Mouse (Mus musculus): ENCODE measurements at regions not wholly inside any gene's neighbourhood (a gene's known extent, or its start where the extent isn't known, plus 50 kb on each side); places are given as distances from the start of the nearest gene placed in this dataset.

- 66% methylated on average over 11 of the region's 11 CpGs for WGBS
- no peaks in the 10 kb centered on the region for H3K27me3 ChIP-seq (ENCODE audit: control insufficient read depth, insufficient read depth, low read length)
- no peak overlapping the region for H3K9ac ChIP-seq (replicated peaks; ENCODE audit: low read depth, low read length)
- no peak overlapping the region for H3K4me3 ChIP-seq (ENCODE audit: low read depth, low read length)
- H3K4me1 ChIP-seq (ENCODE audit: control insufficient read depth, insufficient read depth, low read length): no peaks in the 10 kb centered on the region
- no peak for ATAC-seq (ENCODE audit: insufficient number of reproducible peaks, insufficient read depth, low FRiP score, low read depth)
- H3K27ac ChIP-seq (ENCODE audit: low read length): no peak overlapping the region
- H3K36me3 ChIP-seq (ENCODE audit: control insufficient read depth, insufficient read depth, low read length): no peaks in the 10 kb centered on the region
- H3K4me2 ChIP-seq (replicated peaks; ENCODE audit: low read depth, low read length): no peak overlapping the region
- H3K9me3 ChIP-seq (ENCODE audit: control insufficient read depth, low read depth, low read length): no peaks in the 10 kb centered on the region
Measured at GRCm38 (mm10) chr16:92979620-92980330, 153.8 kb upstream of the Runx1 start.

GRCm38 (mm10) chr16:92976097-92976496 is 150.1 kb upstream of the Runx1 start:
- no peak overlapping the region for H3K27ac ChIP-seq (ENCODE audit: low read length)
- no peaks in the 10 kb centered on the region for H3K27me3 ChIP-seq (ENCODE audit: control insufficient read depth, insufficient read depth, low read length)
- ATAC-seq (ENCODE audit: insufficient number of reproducible peaks, insufficient read depth, low FRiP score, low read depth): no peak
- no peaks in the 10 kb centered on the region for H3K9me3 ChIP-seq (ENCODE audit: control insufficient read depth, low read depth, low read length)
- no peaks in the 10 kb centered on the region for H3K36me3 ChIP-seq (ENCODE audit: control insufficient read depth, insufficient read depth, low read length)
- no peak overlapping the region for H3K4me2 ChIP-seq (replicated peaks; ENCODE audit: low read depth, low read length)
- 65% methylated on average over 8 of the region's 8 CpGs for WGBS
- no peaks in the 10 kb centered on the region for H3K4me1 ChIP-seq (ENCODE audit: control insufficient read depth, insufficient read depth, low read length)
- H3K4me3 ChIP-seq (ENCODE audit: low read depth, low read length): no peak overlapping the region
- H3K9ac ChIP-seq (replicated peaks; ENCODE audit: low read depth, low read length): no peak overlapping the region

DNA sequence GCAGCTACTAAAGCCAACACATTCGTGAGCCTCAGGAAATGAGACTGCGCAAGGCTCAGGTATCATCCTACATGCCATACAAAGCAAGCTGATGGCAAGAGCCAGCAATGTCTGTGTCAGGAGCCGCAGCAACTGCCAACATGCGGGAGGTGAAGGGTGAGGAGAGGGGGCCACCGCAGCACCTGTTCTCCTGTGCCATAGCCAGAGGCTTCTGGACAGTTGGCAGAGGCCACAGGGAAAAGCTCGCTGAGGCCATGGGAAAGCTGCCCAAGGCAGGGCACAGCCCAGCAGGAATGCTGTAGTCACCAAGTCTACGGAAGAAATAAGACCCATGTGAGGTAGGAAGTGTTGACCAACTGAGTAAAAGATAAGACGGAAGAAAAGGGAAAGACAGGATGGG is 149.1 kb upstream of the Runx1 start:
- Histone ChIP-seq H3K4me2 (replicated peaks; ENCODE audit: low read depth, low read length) (no peak overlapping the region), H3K9me3 (ENCODE audit: control insufficient read depth, low read depth, low read length) (no peaks in the 10 kb centered on the region), H3K27me3 (ENCODE audit: control insufficient read depth, insufficient read depth, low read length) (no peaks in the 10 kb centered on the region)

GRCm38 (mm10) chr16:92972681-92973080 is 146.7 kb upstream of the Runx1 start:
- H3K27me3 ChIP-seq (ENCODE audit: control insufficient read depth, insufficient read depth, low read length): no peaks in the 10 kb centered on the region
- no peak overlapping the region for H3K9ac ChIP-seq (replicated peaks; ENCODE audit: low read depth, low read length)
- no peaks in the 10 kb centered on the region for H3K36me3 ChIP-seq (ENCODE audit: control insufficient read depth, insufficient read depth, low read length)
- H3K4me1 ChIP-seq (ENCODE audit: control insufficient read depth, insufficient read depth, low read length): no peaks in the 10 kb centered on the region
- no peak overlapping the region for H3K4me2 ChIP-seq (replicated peaks; ENCODE audit: low read depth, low read length)
- 78% methylated on average over 5 of the region's 5 CpGs for WGBS
- no peaks in the 10 kb centered on the region for H3K9me3 ChIP-seq (ENCODE audit: control insufficient read depth, low read depth, low read length)
- no peak overlapping the region for H3K4me3 ChIP-seq (ENCODE audit: low read depth, low read length)
- no peak for ATAC-seq (ENCODE audit: insufficient number of reproducible peaks, insufficient read depth, low FRiP score, low read depth)
- no peak overlapping the region for H3K27ac ChIP-seq (ENCODE audit: low read length)

More for the DNA sequence above, 149.1 kb upstream of the Runx1 start:
- no peak for ATAC-seq (ENCODE audit: insufficient number of reproducible peaks, insufficient read depth, low FRiP score, low read depth)
- H3K9ac ChIP-seq (replicated peaks; ENCODE audit: low read depth, low read length): no peak overlapping the region
- WGBS: 88% methylated on average over 8 of the region's 8 CpGs
- no peak overlapping the region for H3K27ac ChIP-seq (ENCODE audit: low read length)
- no peaks in the 10 kb centered on the region for H3K4me1 ChIP-seq (ENCODE audit: control insufficient read depth, insufficient read depth, low read length)
- no peaks in the 10 kb centered on the region for H3K36me3 ChIP-seq (ENCODE audit: control insufficient read depth, insufficient read depth, low read length)
- H3K4me3 ChIP-seq (ENCODE audit: low read depth, low read length): no peak overlapping the region

DNA sequence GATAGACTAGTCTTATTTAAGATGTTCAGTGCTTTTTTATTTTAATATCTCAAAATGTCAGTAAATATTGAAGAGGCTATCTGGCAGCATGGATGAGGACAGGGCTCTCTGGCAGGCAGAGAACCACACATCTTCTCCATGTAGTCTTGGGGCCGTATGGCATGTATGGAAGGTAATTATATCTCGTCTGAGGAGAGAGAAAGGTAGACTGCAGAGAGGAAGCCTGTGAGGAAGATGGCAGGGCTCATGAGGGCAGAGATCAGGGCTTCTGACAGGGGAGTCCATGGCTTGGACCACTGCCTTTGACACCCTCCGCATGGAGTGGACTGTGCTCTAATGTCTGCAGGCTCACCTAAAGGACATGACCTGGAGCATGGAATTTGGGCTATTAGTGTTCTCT is 146.0 kb upstream of the Runx1 start:
- Histone ChIP-seq H3K36me3 (ENCODE audit: control insufficient read depth, insufficient read depth, low read length) (no peaks in the 10 kb centered on the region), H3K4me1 (ENCODE audit: control insufficient read depth, insufficient read depth, low read length) (no peaks in the 10 kb centered on the region), H3K4me3 (ENCODE audit: low read depth, low read length) (no peak overlapping the region), H3K27me3 (ENCODE audit: control insufficient read depth, insufficient read depth, low read length) (no peaks in the 10 kb centered on the region), H3K27ac (ENCODE audit: low read length) (no peak overlapping the region), H3K4me2 (replicated peaks; ENCODE audit: low read depth, low read length) (no peak overlapping the region), H3K9ac (replicated peaks; ENCODE audit: low read depth, low read length) (no peak overlapping the region), H3K9me3 (ENCODE audit: control insufficient read depth, low read depth, low read length) (no peaks in the 10 kb centered on the region)
- WGBS: 83% methylated on average over 3 of the region's 3 CpGs
- ATAC-seq (ENCODE audit: insufficient number of reproducible peaks, insufficient read depth, low FRiP score, low read depth): no peak

GRCm38 (mm10) chr16:92970587-92970986 is 144.6 kb upstream of the Runx1 start:
- H3K27ac ChIP-seq (ENCODE audit: low read length): no peak overlapping the region
- ATAC-seq (ENCODE audit: insufficient number of reproducible peaks, insufficient read depth, low FRiP score, low read depth): no peak
- H3K9ac ChIP-seq (replicated peaks; ENCODE audit: low read depth, low read length): no peak overlapping the region
- H3K4me2 ChIP-seq (replicated peaks; ENCODE audit: low read depth, low read length): no peak overlapping the region
- no peaks in the 10 kb centered on the region for H3K27me3 ChIP-seq (ENCODE audit: control insufficient read depth, insufficient read depth, low read length)
- no peak overlapping the region for H3K4me3 ChIP-seq (ENCODE audit: low read depth, low read length)
- no peaks in the 10 kb centered on the region for H3K4me1 ChIP-seq (ENCODE audit: control insufficient read depth, insufficient read depth, low read length)
- no peaks in the 10 kb centered on the region for H3K36me3 ChIP-seq (ENCODE audit: control insufficient read depth, insufficient read depth, low read length)
- no peaks in the 10 kb centered on the region for H3K9me3 ChIP-seq (ENCODE audit: control insufficient read depth, low read depth, low read length)
- WGBS: 78% methylated on average over 2 of the region's 2 CpGs

DNA sequence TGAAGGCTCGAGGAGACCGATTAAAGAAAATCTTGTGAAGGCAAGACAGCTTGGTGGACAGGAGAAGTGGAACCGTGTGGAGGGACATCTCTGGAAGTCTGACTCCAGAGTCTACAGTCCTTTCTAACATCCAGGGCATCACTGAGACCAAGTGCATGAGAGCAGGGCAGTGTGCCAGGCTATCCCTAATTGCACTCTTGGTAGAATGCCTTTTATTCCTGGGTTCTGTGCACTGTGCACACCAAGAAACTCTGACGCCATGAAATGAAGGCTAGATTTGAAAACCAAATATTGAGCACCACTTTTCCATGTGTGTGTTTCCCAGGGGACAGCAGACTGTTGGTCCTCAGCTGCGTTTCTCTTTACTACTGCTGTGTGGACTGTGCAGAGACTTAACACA is 143.1 kb upstream of the Runx1 start:
- Histone ChIP-seq H3K9ac (replicated peaks; ENCODE audit: low read depth, low read length) (no peak overlapping the region), H3K4me2 (replicated peaks; ENCODE audit: low read depth, low read length) (no peak overlapping the region), H3K4me3 (ENCODE audit: low read depth, low read length) (no peak overlapping the region), H3K36me3 (ENCODE audit: control insufficient read depth, insufficient read depth, low read length) (no peaks in the 10 kb centered on the region), H3K9me3 (ENCODE audit: control insufficient read depth, low read depth, low read length) (no peaks in the 10 kb centered on the region), H3K27me3 (ENCODE audit: control insufficient read depth, insufficient read depth, low read length) (no peaks in the 10 kb centered on the region), H3K4me1 (ENCODE audit: control insufficient read depth, insufficient read depth, low read length) (no peaks in the 10 kb centered on the region), H3K27ac (ENCODE audit: low read length) (no peak overlapping the region)
- WGBS: 91% methylated on average over 5 of the region's 5 CpGs
- no peak for ATAC-seq (ENCODE audit: insufficient number of reproducible peaks, insufficient read depth, low FRiP score, low read depth)

GRCm38 (mm10) chr16:92966069-92966866 is 140.3 kb upstream of the Runx1 start:
- H3K4me1 ChIP-seq (ENCODE audit: control insufficient read depth, insufficient read depth, low read length): no peaks in the 10 kb centered on the region
- no peaks in the 10 kb centered on the region for H3K9me3 ChIP-seq (ENCODE audit: control insufficient read depth, low read depth, low read length)
- no peak overlapping the region for H3K4me2 ChIP-seq (replicated peaks; ENCODE audit: low read depth, low read length)
- ATAC-seq (ENCODE audit: insufficient number of reproducible peaks, insufficient read depth, low FRiP score, low read depth): no peak
- no peak overlapping the region for H3K9ac ChIP-seq (replicated peaks; ENCODE audit: low read depth, low read length)
- no peak overlapping the region for H3K4me3 ChIP-seq (ENCODE audit: low read depth, low read length)
- WGBS: 69% methylated on average over 10 of the region's 10 CpGs
- H3K27me3 ChIP-seq (ENCODE audit: control insufficient read depth, insufficient read depth, low read length): no peaks in the 10 kb centered on the region
- no peak overlapping the region for H3K27ac ChIP-seq (ENCODE audit: low read length)
- H3K36me3 ChIP-seq (ENCODE audit: control insufficient read depth, insufficient read depth, low read length): no peaks in the 10 kb centered on the region

Data from stomach, embryonic 14.5 days (tissue).